Mouse (Mus musculus) heart, adult 18-20 months (tissue): ENCODE data around the gene Filip1l. TPM values are rescaled to one million over a fixed set of nuclear protein-coding genes. Genes with fewer than 3 reads are reported as not detected.
"Not testable (repeated sequence)": the region's sequence is repeated elsewhere in the genome, so short reads cannot be mapped to it uniquely, and the experiment has no call there.

Source experiments
- DNase-seq, 2 experiments: peaks; one replicate each; pipeline ENCODE4 v3.0.0; 2021 to 2022; ENCODE audit warnings: mixed read lengths in 1 of 2
- total RNA-seq, 2 experiments: library from RNA; stranded (reverse); gene quantifications; 2 replicates each; pipeline ENCODE4 v1.2.3; 2021

Filip1l gene
- total RNA-seq, 2 experiments from 2014 or later: 26.0 to 34.6 TPM

- no peak for DNase-seq
These were observed 351 bp downstream of the Filip1l start for GRCm38 (mm10) chr16:57353166-57353721.

GRCm38 (mm10) chr16:57353932-57354331, 1.0 kb downstream of the Filip1l start:
- peak; percentile 42 to 45 for DNase-seq

GRCm38 (mm10) chr16:57356454-57356853, 3.6 kb downstream of the Filip1l start:
- no peak for DNase-seq

- DNase-seq: peak; percentile 48 to 58
These were observed 4.1 kb downstream of the Filip1l start for GRCm38 (mm10) chr16:57357011-57357410.

- DNase-seq: no peak
These were observed 6.4 kb downstream of the Filip1l start for GRCm38 (mm10) chr16:57359251-57359650.

- no peak for DNase-seq
These were observed 7.9 kb downstream of the Filip1l start for GRCm38 (mm10) chr16:57360785-57361184.

GRCm38 (mm10) chr16:57362679-57363401, 9.9 kb downstream of the Filip1l start:
- peak; percentile 72 to 76 for DNase-seq

- DNase-seq: no peak
These were observed 11.6 kb downstream of the Filip1l start for GRCm38 (mm10) chr16:57364498-57364897.

- no peak for DNase-seq
These were observed 13.2 kb downstream of the Filip1l start for GRCm38 (mm10) chr16:57366141-57366540.

GRCm38 (mm10) chr16:57366941-57367694, 14.2 kb downstream of the Filip1l start:
- no peak for DNase-seq

- DNase-seq: no peak
These were observed 17.1 kb downstream of the Filip1l start for GRCm38 (mm10) chr16:57369846-57370496.

GRCm38 (mm10) chr16:57372156-57372555, 19.3 kb downstream of the Filip1l start:
- no peak for DNase-seq

GRCm38 (mm10) chr16:57375248-57375837, 22.4 kb downstream of the Filip1l start:
- no peak for DNase-seq

- no peak for DNase-seq
These were observed 25.9 kb downstream of the Filip1l start for GRCm38 (mm10) chr16:57378631-57379330.

- DNase-seq: no peak
These were observed 30.5 kb downstream of the Filip1l start for GRCm38 (mm10) chr16:57383266-57383971.

- DNase-seq: no peak
These were observed 31.4 kb downstream of the Filip1l start for GRCm38 (mm10) chr16:57384274-57384673.

GRCm38 (mm10) chr16:57389566-57390251, 36.8 kb downstream of the Filip1l start:
- no peak for DNase-seq

- not testable (repeated sequence) for DNase-seq
These were observed 38.3 kb downstream of the Filip1l start for GRCm38 (mm10) chr16:57391171-57391570.

GRCm38 (mm10) chr16:57392461-57392860, 39.6 kb downstream of the Filip1l start:
- DNase-seq: no peak

- peak; percentile 72 for DNase-seq
These were observed 40.3 kb downstream of the Filip1l start for GRCm38 (mm10) chr16:57393161-57393560.
